ENCODE assay signal across 8 mouse cellular contexts in the genomic region with DNA sequence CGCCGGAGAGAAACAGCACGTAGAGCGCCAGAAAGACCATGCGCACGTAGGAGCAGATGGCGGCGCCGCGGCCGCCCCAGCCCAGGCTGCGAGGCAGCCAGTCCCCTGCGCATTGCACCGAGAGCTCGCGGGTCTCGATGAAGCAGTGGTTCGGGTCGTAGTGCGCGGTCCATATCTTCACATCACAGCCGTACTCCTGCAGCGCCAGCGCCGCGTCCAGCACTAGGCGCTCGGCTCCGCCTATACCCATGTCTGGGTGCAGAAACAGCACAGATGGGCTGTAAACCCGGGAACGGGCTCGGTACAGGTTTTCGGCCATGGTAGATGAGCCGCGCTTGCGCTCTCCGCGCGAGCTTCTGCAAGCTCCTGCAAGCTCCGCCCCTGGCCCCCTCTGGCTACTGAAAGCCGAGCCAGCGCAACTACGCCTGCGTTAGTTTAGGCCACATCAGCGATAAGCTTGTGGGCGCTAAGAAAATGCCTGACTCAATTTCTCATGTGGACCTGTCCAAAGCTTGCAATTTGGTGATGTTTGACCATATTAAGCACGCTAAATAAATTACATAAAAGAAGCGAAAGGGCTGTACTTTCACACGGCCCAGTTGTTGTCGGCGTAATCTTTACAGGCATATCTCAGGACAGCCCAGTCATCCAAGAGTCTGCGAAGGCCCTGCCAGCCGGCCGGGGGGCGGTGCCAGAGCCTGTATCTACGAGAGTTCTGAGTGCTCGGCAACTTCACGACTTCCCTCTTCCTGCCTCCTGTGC. TPM values are rescaled to one million over a fixed set of nuclear protein-coding genes. Genes with fewer than 3 reads are reported as not detected.
DNase-seq lines count a peak whose midpoint lies in the region; ATAC-seq lines count a peak whose summit lies in the region.

TSS of gene Alg2 (minus strand) at position 366 of the 762 bp plus-strand sequence.
TSS of gene Sec61b (plus strand) at position 691 of the 762 bp plus-strand sequence.

- ATAC-seq in megakaryocyte progenitor cell, adult 5-6 weeks (replicated peaks; ENCODE audit: poor library complexity), result peak; percentile 93

- peak; percentile 98 for DNase-seq in adipocyte (ENCODE audit: low spot score)
- DNase-seq in embryo, embryonic 10 days (ENCODE audit: low spot score), result peak; percentile 97
- DNase-seq in gastrocnemius, postnatal 10 days, result peak; percentile 94
- peak; percentile 99 for DNase-seq in induced T-regulatory cell, adult 2 months (ENCODE audit: low read depth)
- peak; percentile 92 to 98 for DNase-seq in left cerebral cortex, adult 9 months (ENCODE audit: low spot score in 2 of 2)
- DNase-seq in right cerebral cortex, postnatal 14 days, result peak; percentile 96
- peak; percentile 91 to 96 for DNase-seq in urinary bladder, postnatal 36 days (ENCODE audit: low spot score in 2 of 2)

RNA-seq across cellular contexts. Expression of gene Alg2, which starts in this region (rescaled TPM):
- 10 to 100 TPM; 17.2 to 20.1 TPM for total RNA-seq in gastrocnemius, postnatal 10 days (2021)
- 43.4 and 48.4 TPM in 2 replicates for total RNA-seq in megakaryocyte progenitor cell, adult 5-6 weeks (2015)
- 18.0 and 19.5 TPM in 2 replicates for total RNA-seq in megakaryocyte progenitor cell, adult 5-6 weeks (2017)

RNA-seq across cellular contexts. Expression of gene Sec61b, which starts in this region (rescaled TPM):
- total RNA-seq in gastrocnemius, postnatal 10 days (2021), result 10 to 100 TPM; 56.2 to 57.2 TPM
- total RNA-seq in megakaryocyte progenitor cell, adult 5-6 weeks (2015), result 584 and 670 TPM in 2 replicates
- total RNA-seq in megakaryocyte progenitor cell, adult 5-6 weeks (2017), result 230 and 279 TPM in 2 replicates

Comparison
In these comparisons a context has a peak if more than half of its experiments do, and no peak if none do; other contexts are left out.
1. Peak in every context shown above with its lines: DNase-seq and ATAC-seq.